Mouse (Mus musculus) olfactory bulb, adult 2 months (tissue): ENCODE measurements around the gene Ppp1ca.

Source experiments
- CTCF ChIP-seq: fragments of 200-500 bp; IDR thresholded peaks from 2 replicates; pipeline ENCODE4 v1.5.1; 2012; ENCODE audit warnings: low read depth, mild to moderate bottlenecking, low read length, moderate library complexity; ENCODE audit not compliant: insufficient read depth
- POLR2A ChIP-seq: fragments of 200-500 bp; IDR thresholded peaks from 2 replicates; pipeline ENCODE4 v1.6.1; 2012; ENCODE audit warnings: mild to moderate bottlenecking, low read depth, low read length, moderate library complexity; ENCODE audit not compliant: insufficient read depth

GRCm38 (mm10) chr19:4146366-4147021, 45.4 kb upstream of the Ppp1ca start:
- TF ChIP-seq CTCF (no peak), POLR2A (no peak)
